Mouse (Mus musculus) adrenal gland, postnatal 14 days (tissue): ENCODE data around the gene Dnah7a. TPM values are rescaled to one million over a fixed set of nuclear protein-coding genes. Genes with fewer than 3 reads are reported as not detected.
"Not testable (repeated sequence)": the region's sequence is repeated elsewhere in the genome, so short reads cannot be mapped to it uniquely, and the experiment has no call there.

Experiments
- DNase-seq: peaks from one replicate; pipeline ENCODE4 v3.0.0; 2021; ENCODE audit warnings: mixed read lengths
- microRNA-seq, 2 experiments: library from miRNA; unstranded; fragments of <30 nt; microRNA quantifications; one replicate each; pipeline ENCODE4 v1.2.0; 2021
- total RNA-seq: library from RNA; stranded (reverse); gene quantifications from 2 replicates; pipeline ENCODE4 v1.2.3, GENCODE M21; 2021

The Dnah7a gene
- total RNA-seq, 1 experiment from 2014 or later, result 0.67 TPM

- peak; percentile 15 for DNase-seq
Measured at GRCm38 (mm10) chr1:53384085-53384688, 322.4 kb downstream of the Dnah7a start.

- DNase-seq, result no peak
Measured at GRCm38 (mm10) chr1:53377731-53378130, 328.9 kb downstream of the Dnah7a start.

GRCm38 (mm10) chr1:53375965-53376364, 330.6 kb downstream of the Dnah7a start:
- not testable (repeated sequence) for DNase-seq

- DNase-seq, result no peak
Measured at GRCm38 (mm10) chr1:53358988-53359387, 347.6 kb downstream of the Dnah7a start.

- peak; percentile 99 for DNase-seq
Measured at GRCm38 (mm10) chr1:53352327-53353261, 354.0 kb downstream of the Dnah7a start, which contains the start of the genes Asdurf, Gm28551 and Asnsd1. TSS of gene Asdurf (minus strand) at chr1:53352619. TSS of gene Gm28551 (minus strand) at chr1:53352667. TSS of gene Asnsd1 (minus strand) at chr1:53352752.

Small RNA genes lying within 50 kb of the gene (microRNA-seq; reads per million reads assigned to microRNA genes)
- 0 reads per million in 2 experiments for gene Gm25240

Other genes starting within 250 kb of the Dnah7a start
- gene Stk17b, start 78.4 kb upstream of the Dnah7a start, total RNA-seq, result 17.3 and 28.2 TPM in 2 replicates